9 mouse cellular contexts compared by ENCODE assay signal in the genomic region with DNA sequence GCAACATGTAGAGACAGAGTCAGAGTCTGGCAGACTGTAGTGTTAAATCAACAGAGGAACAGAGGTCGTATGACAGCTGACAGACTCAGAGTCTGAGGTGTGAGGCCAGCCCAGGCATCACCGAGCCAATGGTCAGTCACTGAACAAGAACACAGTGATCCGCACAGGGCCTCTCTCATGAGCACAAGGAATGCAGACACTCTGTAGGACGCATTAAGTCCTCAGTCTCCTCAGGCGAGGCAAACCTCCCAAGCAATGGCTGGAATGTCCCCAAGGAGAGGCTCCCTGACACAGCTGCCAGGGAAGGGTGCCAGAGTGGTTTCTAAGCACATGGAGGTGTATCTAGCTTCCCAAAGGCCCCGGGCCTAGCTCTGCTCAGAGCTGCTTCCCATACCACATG.
DNase-seq lines count a peak whose midpoint lies in the region; ATAC-seq and TF ChIP-seq lines count a peak whose summit lies in the region.
"Had no signal": no experiment of that assay in that cellular context is flagged by ENCODE, and none has a peak within 500 bp of the region (broad histone marks: within the 10 kb centered on the region; RNA-seq: fewer than 3 reads in every experiment).

No protein-coding gene starts in this region.

- no peaks in the 10 kb centered on the region for H3K9me3 ChIP-seq in liver, embryonic 16.5 days (replicated peaks; ENCODE audit: control insufficient read depth, low read length)
- no peaks in the 10 kb centered on the region for H3K9me3 ChIP-seq in stomach, embryonic 16.5 days (replicated peaks; ENCODE audit: control insufficient read depth, low read length)
- H3K9me3 ChIP-seq in intestine, embryonic 15.5 days, result no peaks in the 10 kb centered on the region

- 62% methylated on average over 6 of the region's 6 CpGs for WGBS in liver, embryonic 16.5 days (ENCODE audit: insufficient replicate concordance)
- 31% methylated on average over 6 of the region's 6 CpGs for WGBS in heart, adult 2 months
- 59% methylated on average over 6 of the region's 6 CpGs for WGBS in stomach, embryonic 16.5 days
- WGBS in intestine, embryonic 15.5 days, result 65% methylated on average over 6 of the region's 6 CpGs

- TF ChIP-seq POLR2A in heart, adult 2 months (IDR thresholded peaks at IDR 0.05; ENCODE audit: insufficient read depth, low read depth, low read length), result no peak

- H3K4me2 ChIP-seq in liver, embryonic 16.5 days (ENCODE audit: low read depth, low read length), result no peak overlapping the region
- no peak overlapping the region for H3K4me2 ChIP-seq in stomach, embryonic 16.5 days (ENCODE audit: low read depth, low read length)
- no peak overlapping the region for H3K4me2 ChIP-seq in intestine, embryonic 15.5 days (replicated peaks)

- TF ChIP-seq CTCF in heart, adult 2 months (IDR thresholded peaks at IDR 0.05), result no peak

- H3K9ac ChIP-seq in liver, embryonic 16.5 days (ENCODE audit: low read depth, low read length), result no peak overlapping the region
- H3K9ac ChIP-seq in heart, adult 2 months (ENCODE audit: low read depth, low read length), result no peak overlapping the region
- H3K9ac ChIP-seq in stomach, embryonic 16.5 days (ENCODE audit: low read length), result no peak overlapping the region
- H3K9ac ChIP-seq in intestine, embryonic 15.5 days, result no peak overlapping the region

- H3K4me3 ChIP-seq in liver, embryonic 16.5 days (ENCODE audit: low read depth, low read length), result no peak overlapping the region
- no peak overlapping the region for H3K4me3 ChIP-seq in heart, adult 2 months
- no peak overlapping the region for H3K4me3 ChIP-seq in stomach, embryonic 16.5 days (replicated peaks; ENCODE audit: low read length)
- H3K4me3 ChIP-seq in intestine, embryonic 15.5 days (replicated peaks), result no peak overlapping the region

- no peak overlapping the region for H3K27ac ChIP-seq in liver, embryonic 16.5 days (ENCODE audit: low read length)
- no peak overlapping the region for H3K27ac ChIP-seq in heart, adult 2 months
- H3K27ac ChIP-seq in stomach, embryonic 16.5 days (ENCODE audit: low read length), result no peak overlapping the region
- no peak overlapping the region for H3K27ac ChIP-seq in intestine, embryonic 15.5 days

- no peaks in the 10 kb centered on the region for H3K79me2 ChIP-seq in heart, adult 2 months (replicated peaks; ENCODE audit: control insufficient read depth, insufficient read depth, low read length)

- H3K27me3 ChIP-seq in liver, embryonic 16.5 days (ENCODE audit: control insufficient read depth, insufficient read depth, low read depth, low read length), result no peaks in the 10 kb centered on the region
- H3K27me3 ChIP-seq in heart, adult 2 months (ENCODE audit: control insufficient read depth, insufficient read depth, low read length), result no peaks in the 10 kb centered on the region
- no peaks in the 10 kb centered on the region for H3K27me3 ChIP-seq in stomach, embryonic 16.5 days (ENCODE audit: control insufficient read depth, insufficient read depth, low read length)
- H3K27me3 ChIP-seq in intestine, embryonic 15.5 days (replicated peaks), result no peaks in the 10 kb centered on the region

- H3K4me1 ChIP-seq in liver, embryonic 16.5 days (ENCODE audit: control insufficient read depth, low read depth, low read length), result peaks cover 11% of the 10 kb centered on the region
- peaks cover 22% of the 10 kb centered on the region for H3K4me1 ChIP-seq in heart, adult 2 months (ENCODE audit: control insufficient read depth, insufficient read depth, low read length)
- peaks cover 16% of the 10 kb centered on the region for H3K4me1 ChIP-seq in stomach, embryonic 16.5 days (ENCODE audit: control insufficient read depth, insufficient read depth, low read length)
- peaks cover 8% of the 10 kb centered on the region; the same call in 1 of the 2 replicates for H3K4me1 ChIP-seq in intestine, embryonic 15.5 days (replicated peaks)

- TF ChIP-seq EP300 in heart, adult 2 months (IDR thresholded peaks at IDR 0.05; ENCODE audit: insufficient read depth, low read depth, low read length), result peak; percentile 31; the same call in 1 of the 2 replicates

- H3K36me3 ChIP-seq in liver, embryonic 16.5 days (ENCODE audit: control insufficient read depth, insufficient read depth), result no peaks in the 10 kb centered on the region
- H3K36me3 ChIP-seq in heart, adult 2 months (ENCODE audit: control insufficient read depth, insufficient read depth, low read length), result peaks cover 4% of the 10 kb centered on the region; the same call in 1 of the 2 replicates
- no peaks in the 10 kb centered on the region for H3K36me3 ChIP-seq in stomach, embryonic 16.5 days (ENCODE audit: control insufficient read depth, insufficient read depth, low read length)
- H3K36me3 ChIP-seq in intestine, embryonic 15.5 days, result no peaks in the 10 kb centered on the region

- intact Hi-C loops in heart, adult 2 months (cut with DNase I), result loop anchor here (5.0 kb wide), 3 partner anchors 73 to 163 kb away; no protein-coding TSS in a partner anchor

- DNase-seq in liver, result no peak
- peak; percentile 53 to 60 for DNase-seq in heart, adult 2 months
- peak; percentile 48 for DNase-seq in kidney, postnatal 10 days
- DNase-seq in B cell, adult 2 months, result no peak
- DNase-seq: cerebellum, postnatal 36 days had no signal

- 0 out of 2 replicates have a peak, but pooled peaks have one; percentile 32 for ATAC-seq in liver, embryonic 16.5 days (ENCODE audit: low read depth)
- ATAC-seq in stomach, embryonic 16.5 days (ENCODE audit: insufficient read depth, low FRiP score), result 0 out of 2 replicates have a peak, but pooled peaks have one; percentile 26
- no peak for ATAC-seq in monocyte, adult 5-6 weeks (replicated peaks; ENCODE audit: insufficient number of reproducible peaks, low FRiP score, low TSS enrichment, poor library complexity, severe bottlenecking)
- ATAC-seq in intestine, embryonic 15.5 days, result no peak

Comparison
In these comparisons a context has a peak if more than half of its experiments do, and no peak if none do; other contexts are left out.
1. ATAC-seq: peak in liver, embryonic 16.5 days (single experiment) and stomach, embryonic 16.5 days (single experiment); none in monocyte, adult 5-6 weeks (single experiment) and intestine, embryonic 15.5 days (single experiment).
2. DNase-seq: peak in heart, adult 2 months (2 of 2) and kidney, postnatal 10 days (single experiment); none in liver (single experiment) and B cell, adult 2 months (0 of 2).